Mouse (Mus musculus) spleen, adult 2 months (tissue): ENCODE data around the gene F3.

Experiments
- CTCF ChIP-seq: fragments of 200-500 bp; IDR thresholded peaks from 2 replicates; pipeline ENCODE4 v1.5.1; 2011; ENCODE audit warnings: mild to moderate bottlenecking, inconsistent platforms; ENCODE audit not compliant: insufficient read depth, insufficient read length, insufficient replicate concordance; ENCODE audit errors: extremely low read depth
- POLR2A ChIP-seq: fragments of 200-500 bp; IDR thresholded peaks from 2 replicates; pipeline ENCODE4 v1.6.1; 2011; ENCODE audit warnings: low read depth, low read length, inconsistent platforms

DNA sequence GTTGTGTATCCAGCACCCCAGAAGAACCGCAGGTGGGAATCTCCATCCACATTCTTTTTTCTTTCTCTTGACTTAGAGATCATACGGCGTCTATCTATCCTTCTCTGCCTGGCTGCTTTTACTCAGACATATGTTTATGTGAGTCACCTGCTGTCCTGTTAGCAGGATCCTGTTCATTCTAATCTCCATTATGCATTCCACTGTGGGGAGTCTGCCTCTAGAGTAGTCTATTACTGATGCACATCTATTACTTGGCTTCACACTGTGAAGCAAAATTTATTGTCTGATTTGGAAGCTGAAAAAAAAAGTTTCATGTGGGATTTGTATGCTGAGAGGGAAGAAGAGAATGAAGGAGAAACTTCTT is 19.5 kb upstream of the F3 start:
- TF ChIP-seq CTCF = no peak
- no peak for TF ChIP-seq POLR2A
